Mouse (Mus musculus): ENCODE measurements around the gene Gucy2c. TPM values are rescaled to one million over a fixed set of nuclear protein-coding genes. Genes with fewer than 3 reads are reported as not detected.

The Gucy2c gene
- polyA plus RNA-seq, 1 experiment from 2014 or later: 0.06 TPM

GRCm38 (mm10) chr6:136679381-136679780, 102.2 kb downstream of the Gucy2c start:
- ATAC-seq (ENCODE audit: insufficient number of reproducible peaks, low FRiP score, low TSS enrichment, low read depth): no peak
- 39% methylated on average over 2 of the region's 2 CpGs for WGBS

GRCm38 (mm10) chr6:136674935-136675334, 106.6 kb downstream of the Gucy2c start:
- Histone ChIP-seq H3K9me3 (no peaks in the 10 kb centered on the region), H3K4me3 (no peak overlapping the region), H3K36me3 (no peaks in the 10 kb centered on the region), H3K9ac (no peak overlapping the region), H3K4me2 (no peak overlapping the region), H3K4me1 (0 out of 2 replicates have a peak, but pooled peaks cover 6% of the 10 kb centered on the region), H3K27me3 (no peaks in the 10 kb centered on the region), H3K27ac (no peak overlapping the region)
- 90% methylated on average over 6 of the region's 6 CpGs for WGBS
- no peak for ATAC-seq (ENCODE audit: insufficient number of reproducible peaks, low FRiP score, low TSS enrichment, low read depth)

More at GRCm38 (mm10) chr6:136679381-136679780, 102.2 kb downstream of the Gucy2c start:
- Histone ChIP-seq H3K36me3 (no peaks in the 10 kb centered on the region), H3K9me3 (no peaks in the 10 kb centered on the region), H3K4me1 (no peaks in the 10 kb centered on the region), H3K4me2 (no peak overlapping the region), H3K4me3 (no peak overlapping the region), H3K9ac (no peak overlapping the region), H3K27me3 (no peaks in the 10 kb centered on the region), H3K27ac (no peak overlapping the region)

- no peak overlapping the region for H3K4me3 ChIP-seq
- no peak overlapping the region for H3K9ac ChIP-seq
- no peak overlapping the region for H3K4me2 ChIP-seq
- 48% methylated on average over 7 of the region's 7 CpGs for WGBS
- H3K36me3 ChIP-seq: no peaks in the 10 kb centered on the region
- no peak for ATAC-seq (ENCODE audit: insufficient number of reproducible peaks, low FRiP score, low TSS enrichment, low read depth)
- no peaks in the 10 kb centered on the region for H3K9me3 ChIP-seq
- H3K27ac ChIP-seq: 0 out of 2 replicates have a peak overlapping the region, but pooled peaks have one; percentile 33
- H3K4me1 ChIP-seq: peaks cover 11% of the 10 kb centered on the region; the same call in 1 of the 2 replicates
- H3K27me3 ChIP-seq: no peaks in the 10 kb centered on the region
These were observed 109.1 kb downstream of the Gucy2c start for GRCm38 (mm10) chr6:136672467-136672866.

- WGBS: 40% methylated on average over 5 of the region's 5 CpGs
- no peak overlapping the region for H3K4me3 ChIP-seq
- no peak overlapping the region for H3K4me2 ChIP-seq
- H3K27me3 ChIP-seq: no peaks in the 10 kb centered on the region
- H3K27ac ChIP-seq: no peak overlapping the region
- no peaks in the 10 kb centered on the region for H3K9me3 ChIP-seq
- no peak for ATAC-seq (ENCODE audit: insufficient number of reproducible peaks, low FRiP score, low TSS enrichment, low read depth)
- no peak overlapping the region for H3K9ac ChIP-seq
- H3K36me3 ChIP-seq: no peaks in the 10 kb centered on the region
- peaks cover 11% of the 10 kb centered on the region; the same call in 1 of the 2 replicates for H3K4me1 ChIP-seq
These were observed 112.3 kb downstream of the Gucy2c start for GRCm38 (mm10) chr6:136669274-136669673.

- peak; percentile 55; the same call in 1 of the 2 replicates for ATAC-seq (ENCODE audit: insufficient number of reproducible peaks, low FRiP score, low TSS enrichment, low read depth)
- Histone ChIP-seq H3K9ac (no peak overlapping the region), H3K4me2 (no peak overlapping the region), H3K4me1 (peaks cover 11% of the 10 kb centered on the region; the same call in 1 of the 2 replicates), H3K27ac (peak overlapping the region; percentile 57), H3K36me3 (no peaks in the 10 kb centered on the region), H3K4me3 (no peak overlapping the region), H3K9me3 (no peaks in the 10 kb centered on the region), H3K27me3 (no peaks in the 10 kb centered on the region)
- 32% methylated on average over 14 of the region's 14 CpGs for WGBS
These were observed 113.1 kb downstream of the Gucy2c start for GRCm38 (mm10) chr6:136668266-136668986.

GRCm38 (mm10) chr6:136662063-136662462, 119.5 kb downstream of the Gucy2c start:
- ATAC-seq (ENCODE audit: insufficient number of reproducible peaks, low FRiP score, low TSS enrichment, low read depth): no peak
- no peak overlapping the region for H3K9ac ChIP-seq
- H3K36me3 ChIP-seq: no peaks in the 10 kb centered on the region
- WGBS: 28% methylated on average over 11 of the region's 11 CpGs
- peak overlapping the region; percentile 70 for H3K4me2 ChIP-seq
- H3K4me3 ChIP-seq: peak overlapping the region; percentile 40
- no peaks in the 10 kb centered on the region for H3K9me3 ChIP-seq
- H3K4me1 ChIP-seq: peaks cover 9% of the 10 kb centered on the region
- H3K27ac ChIP-seq: no peak overlapping the region
- peaks cover 26% of the 10 kb centered on the region for H3K27me3 ChIP-seq

GRCm38 (mm10) chr6:136661706-136662016, 119.9 kb downstream of the Gucy2c start, which contains the start of gene Plbd1:
Gene Plbd1, minus strand, starts transcription at chr6:136661928.
- peaks cover 26% of the 10 kb centered on the region for H3K27me3 ChIP-seq
- H3K4me3 ChIP-seq: peak within 1 kb of the TSS; percentile 40
- no peak for ATAC-seq (ENCODE audit: insufficient number of reproducible peaks, low FRiP score, low TSS enrichment, low read depth)
- no peaks in the 10 kb centered on the region for H3K36me3 ChIP-seq
- under 1% methylated on average over 19 of the region's 19 CpGs for WGBS
- peak within 1 kb of the TSS; percentile 35 for H3K9ac ChIP-seq
- peaks cover 9% of the 10 kb centered on the region for H3K4me1 ChIP-seq
- H3K27ac ChIP-seq: 0 out of 2 replicates have a peak within 1 kb of the TSS, but pooled peaks have one; percentile 22
- no peaks in the 10 kb centered on the region for H3K9me3 ChIP-seq
- H3K4me2 ChIP-seq: peak within 1 kb of the TSS; percentile 70

GRCm38 (mm10) chr6:136660831-136661705, 120.5 kb downstream of the Gucy2c start:
- ATAC-seq (ENCODE audit: insufficient number of reproducible peaks, low FRiP score, low TSS enrichment, low read depth): no peak
- 17% methylated on average over 34 of the region's 34 CpGs for WGBS
- Histone ChIP-seq H3K4me1 (peaks cover 9% of the 10 kb centered on the region), H3K4me3 (peak overlapping the region; percentile 40), H3K36me3 (no peaks in the 10 kb centered on the region), H3K27me3 (peaks cover 26% of the 10 kb centered on the region), H3K9ac (peak overlapping the region; percentile 35), H3K27ac (peak overlapping the region; percentile 22; the same call in 1 of the 2 replicates), H3K9me3 (no peaks in the 10 kb centered on the region), H3K4me2 (peak overlapping the region; percentile 70)

GRCm38 (mm10) chr6:136659226-136659625, 122.3 kb downstream of the Gucy2c start:
- no peak overlapping the region for H3K9ac ChIP-seq
- no peak overlapping the region for H3K4me3 ChIP-seq
- no peak for ATAC-seq (ENCODE audit: insufficient number of reproducible peaks, low FRiP score, low TSS enrichment, low read depth)
- no peak overlapping the region for H3K4me2 ChIP-seq
- peaks cover 26% of the 10 kb centered on the region for H3K27me3 ChIP-seq
- H3K36me3 ChIP-seq: no peaks in the 10 kb centered on the region
- no peak overlapping the region for H3K27ac ChIP-seq
- peaks cover 9% of the 10 kb centered on the region for H3K4me1 ChIP-seq
- no peaks in the 10 kb centered on the region for H3K9me3 ChIP-seq
- 85% methylated on average over 9 of the region's 9 CpGs for WGBS

- Histone ChIP-seq H3K36me3 (no peaks in the 10 kb centered on the region), H3K27me3 (peaks cover 26% of the 10 kb centered on the region), H3K9me3 (no peaks in the 10 kb centered on the region), H3K9ac (no peak overlapping the region), H3K4me1 (peaks cover 9% of the 10 kb centered on the region), H3K4me3 (no peak overlapping the region), H3K27ac (no peak overlapping the region), H3K4me2 (no peak overlapping the region)
- WGBS: 78% methylated on average over 4 of the region's 4 CpGs
- no peak for ATAC-seq (ENCODE audit: insufficient number of reproducible peaks, low FRiP score, low TSS enrichment, low read depth)
These were observed 123.3 kb downstream of the Gucy2c start for GRCm38 (mm10) chr6:136658303-136658702.

GRCm38 (mm10) chr6:136655786-136656185, 125.8 kb downstream of the Gucy2c start:
- no peaks in the 10 kb centered on the region for H3K9me3 ChIP-seq
- no peak overlapping the region for H3K4me2 ChIP-seq
- no peak overlapping the region for H3K4me3 ChIP-seq
- no peak overlapping the region for H3K9ac ChIP-seq
- 0 out of 2 replicates have a peak, but pooled peaks cover 6% of the 10 kb centered on the region for H3K27me3 ChIP-seq
- WGBS: 67% methylated on average over 11 of the region's 11 CpGs
- ATAC-seq (ENCODE audit: insufficient number of reproducible peaks, low FRiP score, low TSS enrichment, low read depth): no peak
- H3K36me3 ChIP-seq: no peaks in the 10 kb centered on the region
- no peaks in the 10 kb centered on the region for H3K4me1 ChIP-seq
- no peak overlapping the region for H3K27ac ChIP-seq

- no peak for ATAC-seq (ENCODE audit: insufficient number of reproducible peaks, low FRiP score, low TSS enrichment, low read depth)
- no peaks in the 10 kb centered on the region for H3K27me3 ChIP-seq
- H3K4me1 ChIP-seq: no peaks in the 10 kb centered on the region
- no peak overlapping the region for H3K9ac ChIP-seq
- no peaks in the 10 kb centered on the region for H3K9me3 ChIP-seq
- 92% methylated on average over 20 of the region's 20 CpGs for WGBS
- no peaks in the 10 kb centered on the region for H3K36me3 ChIP-seq
- H3K27ac ChIP-seq: no peak overlapping the region
- no peak overlapping the region for H3K4me3 ChIP-seq
- H3K4me2 ChIP-seq: no peak overlapping the region
These were observed 127.1 kb downstream of the Gucy2c start for GRCm38 (mm10) chr6:136654470-136654869.

Data from limb, embryonic 15.5 days (tissue).